Mouse (Mus musculus) layer of hippocampus, adult 18-20 months (tissue): ENCODE data around the gene Nptxr. TPM values are rescaled to one million over a fixed set of nuclear protein-coding genes. Genes with fewer than 3 reads are reported as not detected.

ENCODE experiments used
- DNase-seq, 2 experiments: peaks; one replicate each; pipeline ENCODE4 v3.0.0; 2022; ENCODE audit warnings: low spot score in 2 of 2
- total RNA-seq, 2 experiments: library from RNA; stranded (reverse); gene quantifications; 2 replicates each; pipeline ENCODE4 v1.2.3; 2021

The Nptxr gene
- total RNA-seq, 2 experiments from 2014 or later, result 714 to 740 TPM

GRCm38 (mm10) chr15:79755977-79756625 lies 48.5 kb downstream of the Nptxr start:
- DNase-seq, result peak in 1 of 2 experiments; percentile 60

- no peak for DNase-seq
These were observed 49.4 kb downstream of the Nptxr start for GRCm38 (mm10) chr15:79755176-79755575.

- no peak for DNase-seq
These were observed 50.7 kb downstream of the Nptxr start for GRCm38 (mm10) chr15:79753873-79754272.

GRCm38 (mm10) chr15:79753420-79753752 lies 51.2 kb downstream of the Nptxr start:
- DNase-seq, result no peak

GRCm38 (mm10) chr15:79752742-79753419 lies 51.7 kb downstream of the Nptxr start:
- DNase-seq, result peak; percentile 73 to 82

GRCm38 (mm10) chr15:79751772-79752171 lies 52.8 kb downstream of the Nptxr start:
- DNase-seq, result no peak

- DNase-seq, result no peak
These were observed 54.3 kb downstream of the Nptxr start for GRCm38 (mm10) chr15:79750266-79750665.

- no peak for DNase-seq
These were observed 55.4 kb downstream of the Nptxr start for GRCm38 (mm10) chr15:79749162-79749561.

- no peak for DNase-seq
These were observed 56.6 kb downstream of the Nptxr start for GRCm38 (mm10) chr15:79747998-79748397.

GRCm38 (mm10) chr15:79745883-79746282 lies 58.7 kb downstream of the Nptxr start:
- DNase-seq, result no peak

- DNase-seq, result no peak
These were observed 59.3 kb downstream of the Nptxr start for GRCm38 (mm10) chr15:79745312-79745711.

GRCm38 (mm10) chr15:79744742-79745141 lies 59.8 kb downstream of the Nptxr start:
- no peak for DNase-seq

GRCm38 (mm10) chr15:79744001-79744400 lies 60.6 kb downstream of the Nptxr start:
- DNase-seq, result no peak

GRCm38 (mm10) chr15:79742706-79743023 lies 61.9 kb downstream of the Nptxr start:
- DNase-seq, result no peak

GRCm38 (mm10) chr15:79741921-79742705 lies 62.5 kb downstream of the Nptxr start, which contains the start of gene Sun2:
Gene Sun2 (minus strand): TSS chr15:79742536.
- DNase-seq, result peak; percentile 85 to 96

- no peak for DNase-seq
These were observed 63.2 kb downstream of the Nptxr start for GRCm38 (mm10) chr15:79741173-79741858.

GRCm38 (mm10) chr15:79740739-79741138 lies 63.8 kb downstream of the Nptxr start:
- DNase-seq, result no peak
